18 mouse cellular contexts compared by ENCODE assay signal in genomic region chr2:173707626-173708025, GRCm38 (mm10). TPM values are rescaled to one million over a fixed set of nuclear protein-coding genes. Genes with fewer than 3 reads are reported as not detected.
"Had no signal": no experiment of that assay in that cellular context is flagged by ENCODE, and none has a peak within 500 bp of the region (broad histone marks: within the 10 kb centered on the region; RNA-seq: fewer than 3 reads in every experiment).

No protein-coding gene starts in this region.

RNA-seq across cellular contexts. Expression of gene 1700010B08Rik, which starts 11.6 kb away (rescaled TPM):
- total RNA-seq: layer of hippocampus, adult 18-20 months; layer of hippocampus, postnatal 14 days; left cerebral cortex, adult 8-10 months; left cerebral cortex, postnatal 14 days; left cerebral cortex, postnatal 4 days had no signal
- polyA plus RNA-seq: kidney, embryonic 16.5 days; limb, embryonic 12.5 days; limb, embryonic 15.5 days; liver, embryonic 11.5 days; liver, embryonic 14.5 days; liver, postnatal 0 days; lung, embryonic 14.5 days; macrophage; midbrain, embryonic 12.5 days; neural tube, embryonic 11.5 days; neural tube, embryonic 14.5 days; stomach, embryonic 15.5 days; thymus, postnatal 0 days had no signal
